Mouse (Mus musculus) forebrain, embryonic 14.5 days (tissue): ENCODE measurements around the gene Cd52. TPM values are rescaled to one million over a fixed set of nuclear protein-coding genes. Genes with fewer than 3 reads are reported as not detected.

Source experiments
- polyA plus RNA-seq: library from polyadenylated mRNA; unstranded; fragments of >200 nt; fragmentation: Nextera tagmentation; extraction: Ambion mirVana; gene quantifications from 2 replicates; pipeline ENCODE4 v1.2.1, GENCODE M21; 2014

The Cd52 gene
- polyA plus RNA-seq, 1 experiment from 2014 or later: 2.3 TPM

Other genes with a start within 250 kb of the Cd52 start
- 13.5 and 16.2 TPM in 2 replicates for gene Rps6ka1, start 207.3 kb downstream of the Cd52 start, polyA plus RNA-seq
- 2,465 and 2,793 TPM in 2 replicates for gene Hmgn2, start 126.4 kb downstream of the Cd52 start, polyA plus RNA-seq
- gene Dhdds, start 94.2 kb downstream of the Cd52 start, polyA plus RNA-seq: 52.7 and 57.0 TPM in 2 replicates
- not detected in 2 replicates for gene Lin28a, start 76.2 kb downstream of the Cd52 start, polyA plus RNA-seq
- gene Zfp683, start 41.2 kb downstream of the Cd52 start, polyA plus RNA-seq: not detected in 2 replicates
- gene Crybg2, start 34.3 kb downstream of the Cd52 start, polyA plus RNA-seq: 0.72 and 1.9 TPM in 2 replicates
- gene Ubxn11, start 7.5 kb upstream of the Cd52 start, polyA plus RNA-seq: 9.0 and 12.5 TPM in 2 replicates
- gene Sh3bgrl3, start 33.7 kb upstream of the Cd52 start, polyA plus RNA-seq: 351 and 372 TPM in 2 replicates
- 20.1 and 21.3 TPM in 2 replicates for gene Cep85, start 92.0 kb upstream of the Cd52 start, polyA plus RNA-seq
- gene Gm7534, start 107.9 kb upstream of the Cd52 start, polyA plus RNA-seq: not detected in 2 replicates
- not detected in 2 replicates for gene Catsper4, start 132.3 kb upstream of the Cd52 start, polyA plus RNA-seq
- 0.36 TPM in 1 of 2 replicates, not detected in the other for gene Cnksr1, start 143.3 kb upstream of the Cd52 start, polyA plus RNA-seq
- gene E130218I03Rik, start 148.6 kb upstream of the Cd52 start, polyA plus RNA-seq: 0.17 TPM in 1 of 2 replicates, not detected in the other
- gene Zfp593, start 150.5 kb upstream of the Cd52 start, polyA plus RNA-seq: 14.4 and 15.8 TPM in 2 replicates
- gene Gm30191, start 151.9 kb upstream of the Cd52 start, polyA plus RNA-seq: not detected in 2 replicates
- 10.1 and 11.6 TPM in 2 replicates for gene Grrp1, start 159.0 kb upstream of the Cd52 start, polyA plus RNA-seq
- gene Pdik1l, start 192.8 kb upstream of the Cd52 start, polyA plus RNA-seq: 32.2 and 40.5 TPM in 2 replicates
- not detected in 2 replicates for gene Trim63, start 220.0 kb upstream of the Cd52 start, polyA plus RNA-seq
- gene Slc30a2, start 248.1 kb upstream of the Cd52 start, polyA plus RNA-seq: 0.05 and 0.06 TPM in 2 replicates